Mouse (Mus musculus) thymus, adult 2 months (tissue): ENCODE results near the gene Atp2a2. TPM values are rescaled to one million over a fixed set of nuclear protein-coding genes. Genes with fewer than 3 reads are reported as not detected.

ENCODE experiments used
- DNase-seq: peaks from one replicate; pipeline ENCODE4 v3.0.0; 2021
- H3K27ac ChIP-seq: fragments of 200-500 bp; 2 replicates; pipeline ENCODE4 v1.5.1; 2012; ENCODE audit warnings: low read length, control low read depth; ENCODE audit not compliant: control insufficient read depth, insufficient read depth
- H3K27me3 ChIP-seq: fragments of 200-500 bp; 2 replicates; pipeline ENCODE4 v1.6.1; 2012; ENCODE audit warnings: mild to moderate bottlenecking, low read length, moderate library complexity, mixed read lengths; ENCODE audit not compliant: control insufficient read depth, insufficient read depth
- H3K36me3 ChIP-seq: fragments of 200-500 bp; 2 replicates; pipeline ENCODE4 v1.6.1; 2012; ENCODE audit warnings: mild to moderate bottlenecking, low read length, moderate library complexity; ENCODE audit not compliant: control insufficient read depth, insufficient read depth
- H3K4me1 ChIP-seq: fragments of 200-500 bp; replicated peaks from 2 replicates; pipeline ENCODE4 v1.6.1; 2012; ENCODE audit warnings: low read length; ENCODE audit not compliant: control insufficient read depth, insufficient read depth
- H3K4me3 ChIP-seq: fragments of 200-500 bp; 2 replicates; pipeline ENCODE4 v1.5.1; 2012; ENCODE audit warnings: mild to moderate bottlenecking, low read length, control low read depth, moderate library complexity; ENCODE audit not compliant: control insufficient read depth, insufficient read depth
- CTCF ChIP-seq: fragments of 200-500 bp; IDR thresholded peaks from 2 replicates; pipeline ENCODE4 v1.5.1; 2012; ENCODE audit warnings: mild to moderate bottlenecking, control low read depth, low read length, moderate library complexity, borderline replicate concordance; ENCODE audit not compliant: control insufficient read depth, poor library complexity, insufficient read depth; ENCODE audit errors: extremely low read depth
- POLR2A ChIP-seq: fragments of 200-500 bp; IDR thresholded peaks from 2 replicates; pipeline ENCODE4 v1.6.1; 2012; ENCODE audit warnings: mild to moderate bottlenecking, low read length, control low read depth, moderate library complexity; ENCODE audit not compliant: control insufficient read depth, poor library complexity, insufficient read depth; ENCODE audit errors: extremely low read depth
- WGBS: fragments of 180-500 bp; shearing (Covaris S2); methylation state at CpG from one replicate; pipeline ENCODE4 v1.1.7; 2018; 5-methylcytosine and 5-hydroxymethylcytosine counted together
- polyA plus RNA-seq: library from polyadenylated mRNA; depleted of rRNA; stranded (reverse); fragments of >200 nt; gene quantifications from 2 replicates; pipeline ENCODE4 v1.2.3, GENCODE M21; 2012

Atp2a2 gene
- polyA plus RNA-seq, 1 experiment: 175 TPM

DNA sequence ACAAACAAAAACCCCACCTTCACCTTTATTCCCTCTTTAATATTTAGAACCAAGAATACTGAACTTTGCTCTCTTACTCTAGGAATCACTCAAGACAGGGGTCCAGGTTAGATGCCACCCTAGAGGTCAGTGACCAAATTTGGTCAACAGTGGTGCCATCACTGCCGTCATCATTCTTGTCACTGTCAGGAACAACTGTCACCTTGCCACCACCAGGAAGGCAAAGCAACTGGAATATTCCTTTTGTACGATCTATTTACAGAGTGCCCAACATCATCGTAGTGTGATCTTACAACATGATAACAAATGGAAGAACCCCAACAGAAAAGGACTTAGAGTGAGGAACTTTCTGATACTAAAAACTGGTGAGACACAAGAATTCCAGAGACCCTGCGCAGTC is 1.9 kb downstream of the Atp2a2 start:
- no peak for DNase-seq
- H3K4me3 ChIP-seq: no peak overlapping the region

GRCm38 (mm10) chr5:122498046-122498445 is 4.0 kb downstream of the Atp2a2 start:
- H3K27me3 ChIP-seq: no peaks in the 10 kb centered on the region
- H3K4me3 ChIP-seq: no peak overlapping the region
- TF ChIP-seq CTCF (no peak), POLR2A (no peak)
- H3K4me1 ChIP-seq: peaks cover 8% of the 10 kb centered on the region; the same call in 1 of the 2 replicates
- DNase-seq: no peak
- WGBS: 88% methylated on average over 2 of the region's 2 CpGs
- H3K36me3 ChIP-seq: peaks cover 22% of the 10 kb centered on the region
- no peak overlapping the region for H3K27ac ChIP-seq

More for the DNA sequence above, 1.9 kb downstream of the Atp2a2 start:
- peaks cover 8% of the 10 kb centered on the region; the same call in 1 of the 2 replicates for H3K4me1 ChIP-seq
- H3K36me3 ChIP-seq: peaks cover 9% of the 10 kb centered on the region
- no peak for TF ChIP-seq CTCF
- no peaks in the 10 kb centered on the region for H3K27me3 ChIP-seq
- 75% methylated on average over 4 of the region's 4 CpGs for WGBS
- H3K27ac ChIP-seq: no peak overlapping the region

DNA sequence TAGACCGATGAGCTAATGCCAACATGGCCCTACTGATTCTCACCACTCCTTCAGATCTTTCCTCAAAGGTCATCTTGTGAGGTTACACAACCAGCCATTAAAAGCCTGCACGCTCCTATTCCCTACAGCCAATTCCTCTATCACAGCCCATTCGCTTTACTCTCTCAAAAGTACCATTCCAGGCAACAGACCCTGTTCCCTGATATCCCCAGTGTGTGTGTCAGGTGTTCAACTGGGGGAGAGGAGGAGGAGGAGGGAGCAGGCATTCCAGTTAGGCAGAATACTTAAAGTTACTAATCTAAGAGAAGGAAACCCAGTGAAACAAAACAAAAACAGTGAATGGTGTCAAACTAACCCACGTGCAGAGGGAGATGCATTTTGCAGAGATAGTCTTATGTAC is 5.0 kb downstream of the Atp2a2 start:
- Histone ChIP-seq H3K27ac (no peak overlapping the region), H3K4me1 (peaks cover 4% of the 10 kb centered on the region; the same call in 1 of the 2 replicates), H3K4me3 (no peak overlapping the region), H3K27me3 (no peaks in the 10 kb centered on the region), H3K36me3 (peaks cover 29% of the 10 kb centered on the region)
- TF ChIP-seq POLR2A (no peak), CTCF (no peak)
- no peak for DNase-seq
- 97% methylated on average over 4 of the region's 4 CpGs for WGBS

GRCm38 (mm10) chr5:122494449-122494848 is 7.6 kb downstream of the Atp2a2 start:
- no peaks in the 10 kb centered on the region for H3K4me1 ChIP-seq
- peaks cover 51% of the 10 kb centered on the region for H3K36me3 ChIP-seq
- H3K4me3 ChIP-seq: no peak overlapping the region
- 90% methylated on average over 1 of the region's 1 CpGs for WGBS
- TF ChIP-seq CTCF (no peak), POLR2A (no peak)
- no peaks in the 10 kb centered on the region for H3K27me3 ChIP-seq
- no peak for DNase-seq
- no peak overlapping the region for H3K27ac ChIP-seq

GRCm38 (mm10) chr5:122493035-122493434 is 9.0 kb downstream of the Atp2a2 start:
- no peaks in the 10 kb centered on the region for H3K4me1 ChIP-seq
- DNase-seq: no peak
- H3K4me3 ChIP-seq: no peak overlapping the region
- H3K27me3 ChIP-seq: no peaks in the 10 kb centered on the region
- H3K27ac ChIP-seq: no peak overlapping the region
- TF ChIP-seq CTCF (no peak), POLR2A (no peak)
- H3K36me3 ChIP-seq: peaks cover 64% of the 10 kb centered on the region
- WGBS: 99% methylated on average over 2 of the region's 2 CpGs

- 94% methylated on average over 10 of the region's 10 CpGs for WGBS
- TF ChIP-seq CTCF (no peak), POLR2A (no peak)
- H3K27ac ChIP-seq: no peak overlapping the region
- H3K4me1 ChIP-seq: no peaks in the 10 kb centered on the region
- peaks cover 72% of the 10 kb centered on the region for H3K36me3 ChIP-seq
- DNase-seq: no peak
- no peak overlapping the region for H3K4me3 ChIP-seq
- no peaks in the 10 kb centered on the region for H3K27me3 ChIP-seq
These were observed 10.6 kb downstream of the Atp2a2 start for GRCm38 (mm10) chr5:122491385-122491784.

DNA sequence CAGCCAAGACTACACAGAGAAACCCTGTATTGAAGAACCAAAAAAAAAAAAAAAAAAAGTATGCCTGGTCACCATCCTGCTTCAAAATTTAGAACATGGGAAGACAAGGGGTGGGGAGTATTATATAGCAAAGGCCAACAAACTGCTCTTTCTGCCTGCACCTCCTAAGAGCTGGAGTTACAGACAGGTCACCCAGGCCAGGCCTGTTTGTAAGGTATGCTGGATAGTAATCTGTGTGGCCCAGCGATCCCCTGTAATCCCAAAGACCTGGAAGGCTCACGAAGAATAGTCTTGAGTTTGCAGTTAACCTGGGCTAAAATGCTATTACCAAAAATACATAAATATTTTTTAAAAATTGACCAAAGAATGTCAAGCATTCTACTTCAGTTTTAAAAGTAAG is 11.9 kb downstream of the Atp2a2 start:
- TF ChIP-seq POLR2A: no peak
- no peak for TF ChIP-seq CTCF
- Histone ChIP-seq H3K4me1 (no peaks in the 10 kb centered on the region), H3K4me3 (no peak overlapping the region), H3K27ac (no peak overlapping the region), H3K36me3 (peaks cover 70% of the 10 kb centered on the region), H3K27me3 (no peaks in the 10 kb centered on the region)
- WGBS: 97% methylated on average over 2 of the region's 2 CpGs
- no peak for DNase-seq
